Mouse (Mus musculus) neutrophil, adult 83 days (primary cell): ENCODE data around the gene 4933411K16Rik. TPM values are rescaled to one million over a fixed set of nuclear protein-coding genes. Genes with fewer than 3 reads are reported as not detected.

Source experiments
- total RNA-seq, 2 experiments: library from RNA; stranded (reverse); gene quantifications; one replicate each; pipeline ENCODE4 v1.2.4; 2023

The 4933411K16Rik gene
- not detected for total RNA-seq

GRCm38 (mm10) chr19:42051948-42052347 is at the start of gene 4933411K16Rik:
4933411K16Rik (plus strand) TSS chr19:42052248.

GRCm38 (mm10) chr19:42035456-42036248 is 16.4 kb upstream of the 4933411K16Rik start, which contains the start of gene Ankrd2:
Ankrd2 (plus strand) TSS chr19:42036000.

DNA sequence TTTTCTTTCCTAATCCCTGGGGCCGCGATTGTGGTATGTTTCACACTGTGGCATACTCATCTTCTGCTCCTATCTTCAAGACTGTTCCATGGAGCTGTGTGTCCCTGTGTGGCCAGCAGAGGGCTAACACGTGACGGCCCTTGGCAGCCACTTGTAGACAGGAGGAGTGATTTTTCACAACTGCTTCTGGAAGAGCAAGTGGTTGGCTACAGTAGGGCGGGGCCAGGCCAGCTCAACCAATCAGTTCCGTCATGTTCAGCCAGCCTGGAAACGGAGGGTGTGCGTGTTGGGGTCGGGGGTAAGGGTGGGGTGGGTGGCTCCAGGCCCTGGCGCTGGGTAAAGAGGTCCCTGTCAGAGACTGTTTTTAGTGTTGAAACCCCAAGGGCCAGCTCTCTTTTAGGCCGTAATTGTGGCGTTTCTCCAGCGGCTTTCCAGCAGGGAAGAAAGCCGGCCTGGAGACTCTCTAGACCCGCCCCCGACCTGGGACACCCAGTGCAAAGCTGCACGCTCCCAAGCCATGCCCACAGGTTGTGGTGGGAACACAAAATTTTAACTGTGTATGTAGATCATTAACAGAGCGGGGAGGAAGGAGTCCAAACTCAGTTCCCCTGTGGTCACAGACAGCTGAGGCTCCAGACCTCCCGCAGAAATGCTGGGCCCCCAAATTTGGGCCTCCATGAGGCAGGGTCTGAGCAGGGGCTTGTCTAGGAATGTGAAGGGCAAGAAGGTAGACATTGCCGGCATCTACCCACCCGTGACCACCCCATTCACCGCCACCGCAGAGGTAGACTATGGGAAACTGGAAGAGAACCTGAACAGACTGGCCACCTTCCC is 6.6 kb upstream of the 4933411K16Rik start, which contains the start of gene Hoga1:
Hoga1 (plus strand) TSS at position 342 of the 834 bp plus-strand sequence.

DNA sequence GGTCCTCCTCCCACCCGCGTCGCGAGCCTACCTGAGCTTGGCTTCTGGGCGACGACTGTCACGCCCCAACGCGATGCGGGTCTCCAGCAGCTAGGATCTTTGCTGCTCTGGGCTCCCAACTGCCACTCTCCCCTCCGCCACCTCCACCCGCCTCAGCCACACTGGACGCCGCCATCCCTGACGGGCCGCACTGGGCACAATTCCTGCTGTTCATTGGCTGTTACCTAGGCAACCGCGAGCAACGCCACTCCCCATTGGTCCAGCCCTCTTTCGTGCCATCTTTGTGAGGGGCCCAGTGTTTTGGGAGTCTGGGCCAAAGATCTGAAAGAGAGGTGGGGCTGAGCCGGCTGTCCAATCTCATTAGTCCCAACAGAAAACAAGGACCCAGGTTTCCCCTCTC is 34.1 kb downstream of the 4933411K16Rik start, which contains the start of gene Morn4:
Morn4 (minus strand) TSS at position 192 of the 400 bp plus-strand sequence.

GRCm38 (mm10) chr19:42089748-42090595 is 37.9 kb downstream of the 4933411K16Rik start, which contains the start of gene Pi4k2a:
Pi4k2a (plus strand) TSS chr19:42090470.

Other genes starting within 250 kb of the 4933411K16Rik start
- gene Frat1, start 222.3 kb upstream of the 4933411K16Rik start, total RNA-seq: 10 to 100 TPM; 29.6 to 30.9 TPM
- gene Frat2, start 204.1 kb upstream of the 4933411K16Rik start, total RNA-seq: 10 to 100 TPM; 38.2 to 40.3 TPM
- 1 to 10 TPM; 7.5 to 9.1 TPM for gene Rrp12, start 156.1 kb upstream of the 4933411K16Rik start, total RNA-seq
- gene Pgam1, start 140.3 kb upstream of the 4933411K16Rik start, total RNA-seq: 100 to 1,000 TPM; 268 to 278 TPM
- gene Exosc1, start 118.8 kb upstream of the 4933411K16Rik start, total RNA-seq: 10 to 100 TPM; 11.4 to 16.7 TPM
- gene Zdhhc16, start 118.8 kb upstream of the 4933411K16Rik start, total RNA-seq: 10 to 100 TPM; 29.7 to 31.7 TPM
- gene Mms19, start 71.1 kb upstream of the 4933411K16Rik start, total RNA-seq: 10 to 100 TPM; 42.8 to 43.7 TPM
- gene Ubtd1, start 70.5 kb upstream of the 4933411K16Rik start, total RNA-seq: 10 to 100 TPM; 34.6 to 36.8 TPM
- gene Ankrd2, start 16.2 kb upstream of the 4933411K16Rik start, total RNA-seq: not detected
- gene Hoga1, start 6.6 kb upstream of the 4933411K16Rik start, total RNA-seq: under 1 TPM; 0.28 to 0.64 TPM
- under 1 TPM in 1 of 2 experiments, not detected in 1; 0.37 TPM for gene Morn4, start 34.1 kb downstream of the 4933411K16Rik start, total RNA-seq
- gene Pi4k2a, start 38.2 kb downstream of the 4933411K16Rik start, total RNA-seq: 10 to 100 TPM; 27.0 to 28.8 TPM
- under 1 TPM; 0.55 to 0.66 TPM for gene Avpi1, start 76.8 kb downstream of the 4933411K16Rik start, total RNA-seq
- gene Marveld1, start 95.2 kb downstream of the 4933411K16Rik start, total RNA-seq: 10 to 100 TPM; 15.9 to 16.1 TPM
- gene Zfyve27, start 111.7 kb downstream of the 4933411K16Rik start, total RNA-seq: 10 to 100 TPM; 67.1 to 72.4 TPM
- not detected for gene Sfrp5, start 150.0 kb downstream of the 4933411K16Rik start, total RNA-seq
- gene Golga7b, start 195.3 kb downstream of the 4933411K16Rik start, total RNA-seq: not detected